Mouse (Mus musculus) heart, postnatal 0 days (tissue): Measurements from ENCODE around the gene Pdxdc1. TPM values are rescaled to one million over a fixed set of nuclear protein-coding genes. Genes with fewer than 3 reads are reported as not detected.
A peak's percentile ranks its signal among the peaks of the same experiment; 100 is the strongest.

Experiments
- ATAC-seq: fragments of 200-750 bp; cut with Nextera tagmentation; 2 replicates; pipeline ENCODE4 v1.8.0; 2017; ENCODE audit warnings: low read depth, moderate number of reproducible peaks, moderate library complexity; ENCODE audit not compliant: insufficient read depth
- DNase-seq: peaks from one replicate; pipeline ENCODE4 v3.0.0-alpha.2; 2016; ENCODE audit warnings: low spot score
- H3K27ac ChIP-seq: fragments of 300-500 bp; sonication (generic); 2 replicates; pipeline ENCODE4 v1.5.1; 2014; ENCODE audit warnings: low read depth, mild to moderate bottlenecking
- H3K27me3 ChIP-seq: fragments of 300-500 bp; sonication (generic); 2 replicates; pipeline ENCODE4 v1.6.1; 2014; ENCODE audit warnings: low read length, mixed read lengths; ENCODE audit not compliant: control insufficient read depth, insufficient read depth
- H3K36me3 ChIP-seq: fragments of 300-500 bp; sonication (generic); replicated peaks from 2 replicates; pipeline ENCODE4 v1.6.1; 2014; ENCODE audit warnings: low read length, mixed read lengths; ENCODE audit not compliant: control insufficient read depth, insufficient read depth
- H3K4me1 ChIP-seq: fragments of 300-500 bp; sonication (generic); 2 replicates; pipeline ENCODE4 v1.6.1; 2014; ENCODE audit warnings: antibody characterized with exemption; ENCODE audit not compliant: control insufficient read depth, insufficient read depth
- H3K4me2 ChIP-seq: fragments of 300-500 bp; sonication (generic); 2 replicates; pipeline ENCODE4 v1.6.1; 2014; ENCODE audit warnings: low read depth, mild to moderate bottlenecking, low read length, moderate library complexity
- H3K4me3 ChIP-seq: fragments of 300-500 bp; sonication (generic); 2 replicates; pipeline ENCODE4 v1.5.1; 2014; ENCODE audit warnings: low read depth, low read length
- H3K9ac ChIP-seq: fragments of 300-500 bp; sonication (generic); replicated peaks from 2 replicates; pipeline ENCODE4 v1.6.1; 2014; ENCODE audit warnings: low read depth, low read length, mixed read lengths
- H3K9me3 ChIP-seq: fragments of 300-500 bp; sonication (generic); replicated peaks from 2 replicates; pipeline ENCODE4 v1.6.1; 2016; ENCODE audit warnings: low read length; ENCODE audit not compliant: control insufficient read depth
- CTCF ChIP-seq: IDR thresholded peaks from 2 replicates; pipeline ENCODE4 v1.5.1; 2016; ENCODE audit warnings: antibody characterized with exemption, control low read depth, low read depth
- EP300 ChIP-seq: IDR thresholded peaks from 2 replicates; pipeline ENCODE4 v1.6.1; 2016; ENCODE audit warnings: antibody characterized with exemption, low read depth
- WGBS: fragments of 180-500 bp; shearing (Covaris S2); extraction: QIAGEN DNeasy Blood & Tissue Kit; methylation state at CpG from one replicate; pipeline ENCODE4 v1.1.7; 2014; 5-methylcytosine and 5-hydroxymethylcytosine counted together
- polyA plus RNA-seq: library from polyadenylated mRNA; unstranded; fragments of >200 nt; fragmentation: Nextera tagmentation; extraction: Ambion mirVana; gene quantifications from 2 replicates; pipeline ENCODE4 v1.2.1, GENCODE M21; 2015
- total RNA-seq: library from RNA; depleted of rRNA; stranded (reverse); fragments of >200 nt; gene quantifications from 2 replicates; pipeline ENCODE4 v1.2.3, GENCODE M21; 2014; ENCODE audit warnings: low replicate concordance

Gene Pdxdc1
- total and polyA plus RNA-seq, 2 experiments from 2014 or later, result 49.9 to 75.6 TPM

- H3K4me3 ChIP-seq, result no peak overlapping the region
- no peak overlapping the region for H3K4me2 ChIP-seq
- no peak for ATAC-seq
- DNase-seq, result no peak
- peaks cover 83% of the 10 kb centered on the region for H3K36me3 ChIP-seq
- no peak overlapping the region for H3K27ac ChIP-seq
- H3K9me3 ChIP-seq, result no peaks in the 10 kb centered on the region
- 93% methylated on average over 7 of the region's 7 CpGs for WGBS
- TF ChIP-seq CTCF, result no peak
- TF ChIP-seq EP300, result no peak
- H3K9ac ChIP-seq, result no peak overlapping the region
- no peaks in the 10 kb centered on the region for H3K27me3 ChIP-seq
- no peaks in the 10 kb centered on the region for H3K4me1 ChIP-seq
Measured at GRCm38 (mm10) chr16:13840056-13840455, 62.9 kb downstream of the Pdxdc1 start.

- no peaks in the 10 kb centered on the region for H3K27me3 ChIP-seq
- peaks cover 92% of the 10 kb centered on the region for H3K36me3 ChIP-seq
- ATAC-seq, result no peak
- no peak overlapping the region for H3K4me2 ChIP-seq
- TF ChIP-seq EP300, result no peak
- no peak for TF ChIP-seq CTCF
- 90% methylated on average over 5 of the region's 5 CpGs for WGBS
- no peaks in the 10 kb centered on the region for H3K9me3 ChIP-seq
- no peak overlapping the region for H3K9ac ChIP-seq
- H3K27ac ChIP-seq, result no peak overlapping the region
- H3K4me1 ChIP-seq, result no peaks in the 10 kb centered on the region
- DNase-seq, result no peak
- no peak overlapping the region for H3K4me3 ChIP-seq
Measured at GRCm38 (mm10) chr16:13834382-13834781, 68.5 kb downstream of the Pdxdc1 start.

- H3K4me3 ChIP-seq, result no peak overlapping the region
- WGBS, result 77% methylated on average over 5 of the region's 5 CpGs
- no peak for DNase-seq
- peaks cover 91% of the 10 kb centered on the region for H3K36me3 ChIP-seq
- H3K9ac ChIP-seq, result no peak overlapping the region
- H3K27me3 ChIP-seq, result no peaks in the 10 kb centered on the region
- no peak for ATAC-seq
- H3K27ac ChIP-seq, result no peak overlapping the region
- no peak for TF ChIP-seq CTCF
- TF ChIP-seq EP300, result no peak
- H3K4me1 ChIP-seq, result no peaks in the 10 kb centered on the region
- no peaks in the 10 kb centered on the region for H3K9me3 ChIP-seq
- H3K4me2 ChIP-seq, result no peak overlapping the region
Measured at GRCm38 (mm10) chr16:13831606-13832005, 71.3 kb downstream of the Pdxdc1 start.

GRCm38 (mm10) chr16:13830444-13830843, 72.5 kb downstream of the Pdxdc1 start:
- no peak for ATAC-seq
- Histone ChIP-seq H3K27ac (no peak overlapping the region), H3K27me3 (no peaks in the 10 kb centered on the region), H3K36me3 (peaks cover 80% of the 10 kb centered on the region), H3K4me3 (no peak overlapping the region), H3K9ac (no peak overlapping the region), H3K4me2 (no peak overlapping the region), H3K9me3 (no peaks in the 10 kb centered on the region), H3K4me1 (no peaks in the 10 kb centered on the region)
- DNase-seq, result no peak
- WGBS, result 93% methylated on average over 10 of the region's 10 CpGs
- no peak for TF ChIP-seq CTCF

- Histone ChIP-seq H3K27ac (no peak overlapping the region), H3K4me2 (no peak overlapping the region), H3K36me3 (peaks cover 47% of the 10 kb centered on the region), H3K9ac (no peak overlapping the region), H3K27me3 (no peaks in the 10 kb centered on the region), H3K9me3 (no peaks in the 10 kb centered on the region), H3K4me3 (no peak overlapping the region), H3K4me1 (no peaks in the 10 kb centered on the region)
- WGBS, result 62% methylated on average over 4 of the region's 4 CpGs
- TF ChIP-seq CTCF, result no peak
- TF ChIP-seq EP300, result no peak
- DNase-seq (no peak), ATAC-seq (no peak)
Measured at GRCm38 (mm10) chr16:13826511-13826910, 76.4 kb downstream of the Pdxdc1 start.

DNA sequence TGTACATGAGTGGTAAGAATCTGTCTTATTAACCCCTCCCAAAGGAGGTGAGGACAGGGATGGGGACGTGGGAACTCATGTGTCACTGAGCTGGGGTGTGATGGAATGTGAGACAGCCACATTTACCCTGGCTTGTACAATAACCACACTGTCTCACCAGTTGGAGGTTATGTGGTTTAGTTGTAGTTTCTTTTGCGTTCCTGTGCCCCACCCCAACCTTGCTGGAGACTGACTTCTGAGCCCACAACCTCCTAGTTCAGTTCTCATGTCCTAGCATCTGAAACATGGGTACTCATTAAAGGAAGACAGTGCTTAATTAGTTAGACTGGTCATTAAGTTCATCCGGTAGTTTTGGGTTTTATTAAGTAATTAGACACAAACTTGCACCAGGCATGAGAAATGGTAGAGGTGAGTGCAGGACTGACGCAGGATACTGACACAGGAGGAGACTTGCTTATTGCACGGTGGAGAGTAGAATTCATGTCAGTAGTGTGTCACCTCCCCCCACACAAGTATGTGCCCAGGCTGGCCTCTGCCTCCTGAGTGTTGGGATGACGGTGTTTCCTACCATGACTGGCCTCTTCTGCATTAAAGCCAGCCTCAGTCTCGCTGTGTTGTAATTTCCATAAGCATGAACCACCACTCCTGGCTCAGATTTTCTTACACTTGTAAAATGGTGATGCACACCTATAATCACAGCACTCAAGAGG, 77.0 kb downstream of the Pdxdc1 start:
- Histone ChIP-seq H3K27ac (no peak overlapping the region), H3K27me3 (no peaks in the 10 kb centered on the region), H3K36me3 (peaks cover 42% of the 10 kb centered on the region), H3K9ac (no peak overlapping the region), H3K4me3 (no peak overlapping the region), H3K4me2 (no peak overlapping the region), H3K9me3 (no peaks in the 10 kb centered on the region), H3K4me1 (no peaks in the 10 kb centered on the region)
- WGBS, result 50% methylated on average over 7 of the region's 7 CpGs
- ATAC-seq (peak; percentile 31; the same call in 1 of the 2 replicates), DNase-seq (no peak)
- TF ChIP-seq EP300 (no peak), CTCF (no peak)
